Mouse (Mus musculus) thymus, adult 2 months (tissue): ENCODE results near the gene Ubp1. TPM values are rescaled to one million over a fixed set of nuclear protein-coding genes. Genes with fewer than 3 reads are reported as not detected.
A peak's percentile ranks its signal among the peaks of the same experiment; 100 is the strongest.

Experiments
- DNase-seq: peaks from one replicate; pipeline ENCODE4 v3.0.0; 2021
- H3K27ac ChIP-seq: fragments of 200-500 bp; 2 replicates; pipeline ENCODE4 v1.5.1; 2012; ENCODE audit warnings: low read length, control low read depth; ENCODE audit not compliant: control insufficient read depth, insufficient read depth
- H3K27me3 ChIP-seq: fragments of 200-500 bp; 2 replicates; pipeline ENCODE4 v1.6.1; 2012; ENCODE audit warnings: mild to moderate bottlenecking, low read length, moderate library complexity, mixed read lengths; ENCODE audit not compliant: control insufficient read depth, insufficient read depth
- H3K36me3 ChIP-seq: fragments of 200-500 bp; 2 replicates; pipeline ENCODE4 v1.6.1; 2012; ENCODE audit warnings: mild to moderate bottlenecking, low read length, moderate library complexity; ENCODE audit not compliant: control insufficient read depth, insufficient read depth
- H3K4me1 ChIP-seq: fragments of 200-500 bp; replicated peaks from 2 replicates; pipeline ENCODE4 v1.6.1; 2012; ENCODE audit warnings: low read length; ENCODE audit not compliant: control insufficient read depth, insufficient read depth
- H3K4me3 ChIP-seq: fragments of 200-500 bp; 2 replicates; pipeline ENCODE4 v1.5.1; 2012; ENCODE audit warnings: mild to moderate bottlenecking, low read length, control low read depth, moderate library complexity; ENCODE audit not compliant: control insufficient read depth, insufficient read depth
- CTCF ChIP-seq: fragments of 200-500 bp; IDR thresholded peaks from 2 replicates; pipeline ENCODE4 v1.5.1; 2012; ENCODE audit warnings: mild to moderate bottlenecking, control low read depth, low read length, moderate library complexity, borderline replicate concordance; ENCODE audit not compliant: control insufficient read depth, poor library complexity, insufficient read depth; ENCODE audit errors: extremely low read depth
- POLR2A ChIP-seq: fragments of 200-500 bp; IDR thresholded peaks from 2 replicates; pipeline ENCODE4 v1.6.1; 2012; ENCODE audit warnings: mild to moderate bottlenecking, low read length, control low read depth, moderate library complexity; ENCODE audit not compliant: control insufficient read depth, poor library complexity, insufficient read depth; ENCODE audit errors: extremely low read depth
- WGBS: fragments of 180-500 bp; shearing (Covaris S2); methylation state at CpG from one replicate; pipeline ENCODE4 v1.1.7; 2018; 5-methylcytosine and 5-hydroxymethylcytosine counted together
- polyA plus RNA-seq: library from polyadenylated mRNA; depleted of rRNA; stranded (reverse); fragments of >200 nt; gene quantifications from 2 replicates; pipeline ENCODE4 v1.2.3, GENCODE M21; 2012

Gene Ubp1
- polyA plus RNA-seq, 1 experiment, result 101 TPM

DNA sequence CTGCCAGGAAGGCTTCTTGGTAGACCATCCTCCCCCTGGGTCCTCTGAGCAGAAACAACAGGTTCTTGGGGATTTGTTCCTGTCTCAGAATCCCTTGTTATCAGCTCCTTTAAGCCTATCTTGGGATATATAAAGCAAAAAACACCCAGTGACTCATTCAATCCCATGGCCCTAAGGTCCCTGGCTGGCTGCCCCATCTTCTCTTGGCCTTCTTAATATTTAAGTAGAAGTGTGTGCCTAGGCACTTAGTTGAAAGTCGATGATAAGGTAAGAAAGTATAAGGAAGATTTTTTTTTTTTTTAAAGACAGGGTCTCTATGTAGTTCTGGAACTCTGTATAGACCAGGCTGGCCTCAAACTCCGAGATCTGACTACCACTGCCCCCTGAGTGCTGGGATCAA lies 51.7 kb downstream of the Ubp1 start:
- no peaks in the 10 kb centered on the region for H3K27me3 ChIP-seq
- DNase-seq, result no peak
- H3K4me1 ChIP-seq, result peaks cover 23% of the 10 kb centered on the region
- H3K27ac ChIP-seq, result peak overlapping the region; percentile 73; the same call in 1 of the 2 replicates
- TF ChIP-seq POLR2A (no peak), CTCF (no peak)
- no peak overlapping the region for H3K4me3 ChIP-seq
- WGBS, result 84% methylated on average over 2 of the region's 2 CpGs
- H3K36me3 ChIP-seq, result peaks cover 8% of the 10 kb centered on the region

DNA sequence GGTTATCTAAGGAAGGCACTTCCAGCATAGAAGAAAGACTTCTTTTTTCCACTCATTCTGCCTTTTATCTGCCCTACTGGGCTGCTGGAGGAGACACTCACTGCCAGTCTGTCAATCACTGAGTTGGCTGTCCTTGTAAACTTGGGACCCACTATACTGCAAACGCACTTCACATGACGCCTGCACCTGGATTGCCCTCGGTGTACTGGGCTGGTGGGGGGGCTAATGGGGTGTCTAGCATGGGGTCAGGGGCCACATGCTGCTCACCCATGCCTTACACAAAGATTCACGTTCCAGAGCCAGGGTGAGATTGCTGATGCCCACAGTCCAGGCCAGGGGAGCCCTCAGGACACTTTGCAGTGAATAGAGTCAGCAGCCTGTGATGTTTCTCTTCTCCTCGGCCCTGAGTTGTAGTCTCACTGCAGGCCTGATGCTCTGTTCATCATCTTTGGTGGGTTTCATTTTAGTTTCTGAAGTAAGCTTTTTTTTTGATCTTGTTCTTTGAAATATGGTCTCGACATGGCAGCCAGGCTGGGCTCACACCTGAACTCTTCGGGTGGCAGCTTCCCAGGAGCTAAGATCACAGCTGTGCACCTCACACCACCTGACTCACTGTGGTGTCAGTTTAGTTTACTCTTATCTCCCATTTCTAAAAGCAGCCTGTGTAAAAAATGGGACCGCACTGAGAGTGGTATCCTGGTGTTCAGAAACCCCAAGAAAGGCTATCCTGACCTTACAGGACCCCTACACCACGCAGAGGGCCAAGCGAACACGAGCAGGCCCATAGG lies 52.3 kb downstream of the Ubp1 start:
- WGBS, result 40% methylated on average over 11 of the region's 11 CpGs
- H3K4me3 ChIP-seq, result no peak overlapping the region
- peak overlapping the region; percentile 73; the same call in 1 of the 2 replicates for H3K27ac ChIP-seq
- DNase-seq, result no peak
- no peak for TF ChIP-seq POLR2A
- 0 out of 2 replicates have a peak, but pooled peaks cover 3% of the 10 kb centered on the region for H3K36me3 ChIP-seq
- H3K27me3 ChIP-seq, result no peaks in the 10 kb centered on the region
- peaks cover 23% of the 10 kb centered on the region for H3K4me1 ChIP-seq

DNA sequence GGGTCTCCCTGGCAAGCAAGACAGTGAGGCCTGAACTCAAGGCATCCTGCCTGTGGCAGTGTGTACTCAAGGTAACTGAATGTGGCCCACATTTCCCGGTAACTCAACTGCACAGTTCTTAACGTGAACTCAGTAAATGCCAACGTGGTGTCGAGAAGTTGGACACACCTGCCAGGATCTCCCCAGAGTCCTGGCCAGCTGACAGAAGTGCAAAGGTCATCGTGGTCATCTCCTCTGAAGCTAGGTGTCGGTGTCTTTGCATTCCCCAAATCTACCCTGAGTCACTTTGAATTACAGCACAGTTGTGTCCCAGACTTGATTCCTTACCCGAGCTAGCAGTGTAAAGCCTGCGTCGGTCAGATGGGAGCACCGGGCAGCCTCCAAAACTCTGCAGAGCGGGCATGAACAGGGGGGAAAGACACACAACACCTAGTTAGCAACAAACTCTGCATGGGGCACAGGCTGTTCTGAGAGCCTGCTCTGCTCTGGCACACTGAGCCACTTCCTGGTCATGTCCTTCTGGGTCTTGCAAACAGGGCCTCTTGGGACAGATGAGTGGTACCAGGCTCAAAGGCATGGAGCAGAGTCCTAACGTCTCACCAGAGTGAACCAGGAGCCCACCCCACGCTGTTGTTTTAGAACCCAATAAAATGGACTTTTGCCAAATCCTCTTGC lies 54.3 kb downstream of the Ubp1 start:
- Histone ChIP-seq H3K27ac (no peak overlapping the region), H3K4me1 (peaks cover 23% of the 10 kb centered on the region), H3K4me3 (no peak overlapping the region), H3K36me3 (no peaks in the 10 kb centered on the region), H3K27me3 (no peaks in the 10 kb centered on the region)
- DNase-seq, result no peak
- no peak for TF ChIP-seq CTCF
- TF ChIP-seq POLR2A, result no peak
- 92% methylated on average over 13 of the region's 13 CpGs for WGBS

DNA sequence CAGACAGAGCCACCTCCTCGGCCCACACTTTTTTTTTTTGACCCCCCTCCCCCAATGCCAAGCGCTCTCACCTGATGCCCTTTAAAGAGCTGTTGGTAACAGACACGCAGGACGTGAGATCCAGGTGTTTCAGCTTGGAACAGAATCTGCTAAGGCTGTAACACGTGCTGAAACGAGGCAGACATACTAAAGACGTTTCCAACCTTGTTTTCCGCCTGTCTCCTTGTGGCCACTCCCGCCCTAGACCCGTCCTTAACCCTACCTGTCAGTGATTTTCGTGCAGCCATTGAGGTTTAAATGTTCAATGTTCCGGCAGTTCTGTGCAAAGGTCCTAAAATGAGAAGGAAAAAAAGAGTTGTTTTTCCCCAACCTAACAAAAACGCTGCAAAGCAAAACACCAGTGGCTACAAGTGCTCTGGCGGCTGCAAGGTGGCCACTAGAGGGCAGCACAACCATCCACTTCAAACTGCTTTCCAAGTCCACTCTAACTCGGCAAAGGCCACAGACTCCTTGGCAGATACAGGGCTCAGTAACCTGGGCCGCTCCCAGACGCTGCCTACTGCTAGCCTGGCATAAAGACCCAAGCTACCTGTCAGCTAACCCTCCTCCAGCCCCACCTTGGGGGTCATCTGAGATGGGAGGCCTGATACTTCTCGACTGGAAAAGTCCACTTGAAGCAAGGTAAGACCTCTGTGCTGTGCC lies 60.0 kb downstream of the Ubp1 start:
- WGBS, result 15% methylated on average over 18 of the region's 18 CpGs
- DNase-seq, result peak; percentile 75
- Histone ChIP-seq H3K4me1 (peaks cover 4% of the 10 kb centered on the region; the same call in 1 of the 2 replicates), H3K27me3 (no peaks in the 10 kb centered on the region), H3K36me3 (no peaks in the 10 kb centered on the region), H3K27ac (no peak overlapping the region), H3K4me3 (peak overlapping the region; percentile 23)
- no peak for TF ChIP-seq POLR2A
- peak; percentile 86; the same call in 1 of the 2 replicates for TF ChIP-seq CTCF

DNA sequence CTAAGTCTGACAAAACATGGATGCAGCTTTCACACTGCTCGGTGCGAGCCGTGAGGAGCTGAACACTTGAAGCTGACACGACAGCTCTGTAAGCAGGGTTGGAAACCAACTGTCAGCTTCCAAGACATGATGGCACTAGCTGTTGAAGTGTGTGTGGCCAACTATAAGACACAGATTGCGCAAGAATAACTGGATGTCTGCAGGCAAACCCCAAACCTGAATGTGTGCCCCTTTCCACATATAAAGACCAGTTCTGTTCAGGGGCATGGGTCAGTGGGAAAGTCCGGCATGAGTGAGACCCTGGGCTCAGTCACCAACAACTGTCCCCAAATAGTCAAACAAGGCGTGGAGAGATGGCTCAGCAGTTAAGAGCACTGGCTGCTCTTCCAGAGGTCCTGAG lies 62.1 kb downstream of the Ubp1 start:
- TF ChIP-seq POLR2A, result no peak
- TF ChIP-seq CTCF, result no peak
- H3K4me3 ChIP-seq, result no peak overlapping the region
- H3K27me3 ChIP-seq, result no peaks in the 10 kb centered on the region
- WGBS, result 97% methylated on average over 7 of the region's 7 CpGs
- no peak overlapping the region for H3K27ac ChIP-seq
- H3K36me3 ChIP-seq, result no peaks in the 10 kb centered on the region
- DNase-seq, result no peak
- H3K4me1 ChIP-seq, result peaks cover 4% of the 10 kb centered on the region; the same call in 1 of the 2 replicates

DNA sequence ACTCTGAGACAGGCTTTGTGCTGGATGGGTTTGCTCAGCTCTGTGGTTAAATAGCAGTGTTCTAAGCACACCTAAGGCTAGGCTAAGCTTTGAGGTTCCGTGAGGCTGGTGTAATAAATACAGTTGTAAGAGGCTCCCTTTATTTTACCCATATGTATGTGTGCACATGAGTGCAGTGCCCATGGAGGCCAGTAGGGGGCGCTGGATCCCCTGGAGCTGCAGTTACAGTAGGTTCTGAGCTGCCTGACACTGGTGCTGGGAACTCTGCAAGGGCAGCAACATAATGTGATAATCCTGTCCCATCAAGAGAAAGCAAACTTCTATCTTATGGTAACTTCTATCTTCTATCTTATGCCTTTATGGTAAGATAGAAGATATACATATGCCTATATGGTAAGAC lies 67.6 kb downstream of the Ubp1 start:
- H3K36me3 ChIP-seq, result no peaks in the 10 kb centered on the region
- no peaks in the 10 kb centered on the region for H3K4me1 ChIP-seq
- no peaks in the 10 kb centered on the region for H3K27me3 ChIP-seq
- H3K4me3 ChIP-seq, result no peak overlapping the region
- TF ChIP-seq POLR2A (no peak), CTCF (peak; percentile 64; the same call in 1 of the 2 replicates)
- no peak overlapping the region for H3K27ac ChIP-seq
- 76% methylated on average over 2 of the region's 2 CpGs for WGBS
- DNase-seq, result no peak
